In the genomic region with DNA sequence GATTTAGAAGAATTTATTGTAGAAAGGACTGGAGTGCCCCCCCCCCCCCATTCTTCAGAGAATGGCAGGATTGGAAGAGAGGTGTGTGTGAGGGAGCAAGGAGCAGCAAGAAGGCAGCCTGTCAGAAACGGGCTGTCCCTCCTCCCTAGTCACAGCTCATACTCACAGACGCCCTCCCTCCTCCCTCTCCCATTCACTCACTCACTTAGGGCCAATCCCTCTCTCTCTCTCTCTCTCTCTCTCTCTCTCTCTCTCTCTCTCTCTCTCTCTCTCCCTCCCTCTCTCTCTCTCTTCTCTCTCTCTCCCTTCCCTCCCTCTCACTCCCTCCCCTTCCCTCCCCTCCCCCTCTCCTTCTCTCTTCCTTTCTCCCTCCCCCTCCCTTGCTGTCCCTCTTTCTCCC, we compare ENCODE assay signal across 13 mouse cellular contexts. TPM values are rescaled to one million over a fixed set of nuclear protein-coding genes. Genes with fewer than 3 reads are reported as not detected.
DNase-seq lines count a peak whose midpoint lies in the region; ATAC-seq lines count a peak whose summit lies in the region.
"Had no signal": no experiment of that assay in that cellular context is flagged by ENCODE, and none has a peak within 500 bp of the region (broad histone marks: within the 10 kb centered on the region; RNA-seq: fewer than 3 reads in every experiment).

No protein-coding gene starts in this region.

- H3K9me3 ChIP-seq in heart, embryonic 12.5 days (replicated peaks): no peaks in the 10 kb centered on the region
- H3K9me3 ChIP-seq in midbrain, embryonic 10.5 days (replicated peaks): no peaks in the 10 kb centered on the region
- no peaks in the 10 kb centered on the region for H3K9me3 ChIP-seq in midbrain, embryonic 16.5 days (replicated peaks; ENCODE audit: control insufficient read depth, low read length, poor library complexity, severe bottlenecking)
- H3K9me3 ChIP-seq in embryonic facial prominence, embryonic 10.5 days: no peaks in the 10 kb centered on the region
- no peaks in the 10 kb centered on the region for H3K9me3 ChIP-seq in limb, embryonic 15.5 days

- intact Hi-C loops in heart, postnatal 36 days (cut with DNase I): loop anchor here (5.0 kb wide), 1 partner anchor 221 kb away; no protein-coding TSS in a partner anchor

- H3K27me3 ChIP-seq in heart, embryonic 12.5 days (replicated peaks): peaks cover 5% of the 10 kb centered on the region; the same call in 1 of the 2 replicates
- peaks cover 77% of the 10 kb centered on the region for H3K27me3 ChIP-seq in midbrain, embryonic 10.5 days (ENCODE audit: low read depth, poor library complexity, severe bottlenecking)
- peaks cover 9% of the 10 kb centered on the region for H3K27me3 ChIP-seq in midbrain, embryonic 16.5 days (ENCODE audit: control insufficient read depth, insufficient read depth, low read depth, low read length)
- peaks cover 76% of the 10 kb centered on the region for H3K27me3 ChIP-seq in embryonic facial prominence, embryonic 10.5 days (replicated peaks; ENCODE audit: low read depth, poor library complexity, severe bottlenecking)
- peaks cover 9% of the 10 kb centered on the region; the same call in 1 of the 2 replicates for H3K27me3 ChIP-seq in limb, embryonic 15.5 days
- H3K27me3 ChIP-seq: Patski had no signal

- peak overlapping the region; percentile 72 for H3K4me2 ChIP-seq in heart, embryonic 12.5 days
- H3K4me2 ChIP-seq in midbrain, embryonic 16.5 days (ENCODE audit: low read length): no peak overlapping the region
- H3K4me2 ChIP-seq in limb, embryonic 15.5 days: 0 out of 2 replicates have a peak overlapping the region, but pooled peaks have one; percentile 65

- H3K4me1 ChIP-seq in heart, embryonic 12.5 days (replicated peaks): peaks cover 18% of the 10 kb centered on the region
- peaks cover 34% of the 10 kb centered on the region for H3K4me1 ChIP-seq in midbrain, embryonic 10.5 days
- peaks cover 12% of the 10 kb centered on the region for H3K4me1 ChIP-seq in midbrain, embryonic 16.5 days (ENCODE audit: control insufficient read depth, insufficient read depth, low read length)
- H3K4me1 ChIP-seq in embryonic facial prominence, embryonic 10.5 days: peaks cover 32% of the 10 kb centered on the region
- peaks cover 26% of the 10 kb centered on the region for H3K4me1 ChIP-seq in limb, embryonic 15.5 days

- peak overlapping the region; percentile 63 for H3K9ac ChIP-seq in heart, embryonic 12.5 days
- no peak overlapping the region for H3K9ac ChIP-seq in midbrain, embryonic 16.5 days (ENCODE audit: low read depth, low read length)
- H3K9ac ChIP-seq in limb, embryonic 15.5 days: no peak overlapping the region

- no peaks in the 10 kb centered on the region for H3K36me3 ChIP-seq in heart, embryonic 12.5 days
- H3K36me3 ChIP-seq in midbrain, embryonic 10.5 days: no peaks in the 10 kb centered on the region
- no peaks in the 10 kb centered on the region for H3K36me3 ChIP-seq in midbrain, embryonic 16.5 days (ENCODE audit: control insufficient read depth, insufficient read depth, low read length)
- H3K36me3 ChIP-seq in embryonic facial prominence, embryonic 10.5 days (replicated peaks): no peaks in the 10 kb centered on the region
- H3K36me3 ChIP-seq in limb, embryonic 15.5 days: no peaks in the 10 kb centered on the region

- DNase-seq in heart, postnatal 36 days: no peak
- no peak for DNase-seq in midbrain, embryonic 10.5 days (ENCODE audit: low spot score)
- no peak for DNase-seq in embryonic facial prominence, embryonic 10.5 days (ENCODE audit: low spot score)
- DNase-seq in kidney, adult 18-20 months: no peak
- no peak for DNase-seq in right cerebral cortex, adult 2 months (ENCODE audit: low spot score in 2 of 2)
- DNase-seq: adrenal gland, adult 8-10 months; cerebellum, postnatal 36 days; gastrocnemius, adult 2 months; liver, postnatal 0 days had no signal

- H3K27ac ChIP-seq in heart, embryonic 12.5 days (ENCODE audit: poor library complexity, severe bottlenecking): peak overlapping the region; percentile 63; the same call in 1 of the 2 replicates
- H3K27ac ChIP-seq in midbrain, embryonic 10.5 days (replicated peaks): no peak overlapping the region
- H3K27ac ChIP-seq in midbrain, embryonic 16.5 days (ENCODE audit: low read length): no peak overlapping the region
- no peak overlapping the region for H3K27ac ChIP-seq in embryonic facial prominence, embryonic 10.5 days (replicated peaks)
- H3K27ac ChIP-seq in limb, embryonic 15.5 days: no peak overlapping the region

- peak overlapping the region; percentile 60 for H3K4me3 ChIP-seq in heart, embryonic 12.5 days
- H3K4me3 ChIP-seq in midbrain, embryonic 10.5 days: peak overlapping the region; percentile 55
- no peak overlapping the region for H3K4me3 ChIP-seq in midbrain, embryonic 16.5 days (ENCODE audit: low read depth, low read length)
- H3K4me3 ChIP-seq in embryonic facial prominence, embryonic 10.5 days: peak overlapping the region; percentile 57; the same call in 1 of the 2 replicates
- no peak overlapping the region for H3K4me3 ChIP-seq in limb, embryonic 15.5 days

- no peak for ATAC-seq in heart, embryonic 12.5 days (ENCODE audit: insufficient number of reproducible peaks, low FRiP score)
- no peak for ATAC-seq in midbrain, embryonic 16.5 days
- ATAC-seq in limb, embryonic 15.5 days (ENCODE audit: insufficient number of reproducible peaks, low FRiP score, low TSS enrichment, low read depth): no peak
- ATAC-seq: liver, postnatal 0 days had no signal

- WGBS in heart, embryonic 12.5 days: 0% methylated on average over 2 of the region's 2 CpGs
- 0% methylated on average over 2 of the region's 2 CpGs for WGBS in midbrain, embryonic 10.5 days
- WGBS in midbrain, embryonic 16.5 days: no CpG with 5 or more reads among the region's 2 CpGs
- WGBS in embryonic facial prominence, embryonic 10.5 days: 0% methylated on average over 2 of the region's 2 CpGs
- WGBS in limb, embryonic 15.5 days: 13% methylated on average over 2 of the region's 2 CpGs

RNA-seq across cellular contexts. Expression of gene Inhba, which starts 4.9 kb away (rescaled TPM):
- 17.0 and 19.3 TPM in 2 replicates for polyA plus RNA-seq in heart, embryonic 12.5 days (2016; fragmentation: Nextera tagmentation; extraction: Ambion mirVana)
- 1 to 10 TPM; 3.1 TPM for total RNA-seq in heart, postnatal 36 days (2021)
- 0.34 TPM in 1 of 2 replicates, not detected in the other for polyA plus RNA-seq in midbrain, embryonic 10.5 days (2016; fragmentation: Nextera tagmentation; extraction: Ambion mirVana)
- 1.1 and 1.8 TPM in 2 replicates for polyA plus RNA-seq in midbrain, embryonic 16.5 days (2015; fragmentation: Nextera tagmentation; extraction: Ambion mirVana)
- 0.25 and 1.6 TPM in 2 replicates for polyA plus RNA-seq in embryonic facial prominence, embryonic 10.5 days (2016; fragmentation: Nextera tagmentation; extraction: Ambion mirVana)
- 17.2 and 23.2 TPM in 2 replicates for polyA plus RNA-seq in limb, embryonic 15.5 days (2015; fragmentation: Nextera tagmentation; extraction: Ambion mirVana)

Comparison
In these comparisons a context has a peak if more than half of its experiments do, and no peak if none do; other contexts are left out.
1. H3K4me3 ChIP-seq: peak in heart, embryonic 12.5 days (single experiment), midbrain, embryonic 10.5 days (single experiment) and embryonic facial prominence, embryonic 10.5 days (single experiment); none in midbrain, embryonic 16.5 days (single experiment) and limb, embryonic 15.5 days (single experiment).